Mouse (Mus musculus): ENCODE data around the gene Foxn1.
A peak's percentile ranks its signal among the peaks of the same experiment; 100 is the strongest.

Gene Foxn1

DNA sequence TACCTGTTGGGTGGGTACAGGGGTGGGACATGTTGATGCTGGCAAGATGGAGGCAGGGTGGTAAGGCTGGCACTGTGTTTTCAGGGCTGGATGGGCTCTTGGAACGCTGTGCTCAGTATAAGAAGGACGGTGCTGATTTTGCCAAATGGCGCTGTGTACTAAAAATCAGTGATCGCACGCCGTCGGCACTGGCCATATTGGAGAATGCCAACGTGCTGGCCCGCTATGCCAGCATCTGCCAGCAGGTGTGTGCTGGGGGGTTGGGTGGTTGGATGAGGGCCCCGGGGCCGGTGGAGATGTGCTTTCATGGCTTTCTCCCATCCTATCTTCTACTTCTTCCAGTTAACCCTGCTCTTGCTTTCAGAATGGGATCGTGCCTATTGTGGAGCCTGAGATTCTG lies 61.4 kb downstream of the Foxn1 start:
- DNase-seq: no peak

DNA sequence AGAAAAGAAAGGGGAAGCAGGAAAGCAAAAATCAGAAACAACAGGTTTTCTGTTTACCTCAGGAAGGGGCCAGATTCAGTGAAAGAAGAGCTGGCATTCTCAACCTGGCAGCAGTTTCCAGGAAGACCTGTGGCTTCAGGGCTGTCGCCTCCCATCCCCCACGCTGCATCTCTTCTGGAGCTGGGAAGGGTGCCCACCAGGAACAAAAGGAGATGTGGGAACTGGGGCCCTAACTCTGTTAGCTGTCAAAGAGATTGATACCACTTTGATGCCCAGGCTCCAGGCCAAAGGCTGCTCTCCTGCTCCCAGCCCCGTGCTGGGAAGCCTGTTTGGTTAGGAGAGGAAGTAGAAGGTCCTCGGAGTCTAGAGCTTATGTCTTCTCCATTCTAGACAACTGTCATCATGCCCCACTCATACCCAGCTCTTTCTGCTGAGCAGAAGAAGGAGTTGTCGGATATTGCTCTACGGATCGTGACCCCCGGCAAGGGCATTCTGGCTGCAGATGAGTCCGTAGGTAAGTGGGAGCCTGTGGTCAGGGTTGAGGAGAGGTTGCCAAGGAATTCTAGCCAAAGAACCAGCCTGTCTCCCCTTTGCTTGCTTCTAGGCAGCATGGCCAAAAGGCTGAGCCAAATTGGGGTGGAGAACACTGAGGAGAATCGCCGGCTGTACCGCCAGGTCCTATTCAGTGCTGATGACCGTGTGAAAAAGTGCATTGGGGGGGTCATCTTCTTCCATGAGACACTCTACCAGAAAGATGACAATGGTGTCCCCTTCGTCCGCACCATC lies 62.2 kb downstream of the Foxn1 start:
- peak; percentile 52 for DNase-seq

DNA sequence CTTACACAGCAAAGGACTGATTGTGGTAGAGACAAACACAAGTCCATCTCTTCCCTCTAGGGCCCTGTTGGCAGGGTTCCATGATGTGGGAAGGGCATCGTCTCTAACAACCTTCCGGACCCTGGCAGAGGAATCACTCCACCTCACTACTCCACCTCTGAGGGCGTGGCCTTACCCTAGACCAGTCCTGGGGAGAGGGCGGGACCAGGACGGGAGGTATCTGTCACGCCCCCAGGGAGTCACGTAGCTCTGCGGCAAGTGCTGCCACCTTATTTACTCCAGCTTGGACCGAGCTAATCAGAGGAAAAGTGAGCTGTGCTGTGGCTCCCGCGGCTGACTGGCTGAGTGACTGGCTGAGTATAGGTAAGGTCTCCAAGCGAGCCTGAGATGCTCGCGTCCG lies 63.5 kb downstream of the Foxn1 start, which contains the start of gene Aldoc:
Aldoc (plus strand) TSS at position 109 of the 400 bp plus-strand sequence.
- DNase-seq: peak; percentile 86

DNA sequence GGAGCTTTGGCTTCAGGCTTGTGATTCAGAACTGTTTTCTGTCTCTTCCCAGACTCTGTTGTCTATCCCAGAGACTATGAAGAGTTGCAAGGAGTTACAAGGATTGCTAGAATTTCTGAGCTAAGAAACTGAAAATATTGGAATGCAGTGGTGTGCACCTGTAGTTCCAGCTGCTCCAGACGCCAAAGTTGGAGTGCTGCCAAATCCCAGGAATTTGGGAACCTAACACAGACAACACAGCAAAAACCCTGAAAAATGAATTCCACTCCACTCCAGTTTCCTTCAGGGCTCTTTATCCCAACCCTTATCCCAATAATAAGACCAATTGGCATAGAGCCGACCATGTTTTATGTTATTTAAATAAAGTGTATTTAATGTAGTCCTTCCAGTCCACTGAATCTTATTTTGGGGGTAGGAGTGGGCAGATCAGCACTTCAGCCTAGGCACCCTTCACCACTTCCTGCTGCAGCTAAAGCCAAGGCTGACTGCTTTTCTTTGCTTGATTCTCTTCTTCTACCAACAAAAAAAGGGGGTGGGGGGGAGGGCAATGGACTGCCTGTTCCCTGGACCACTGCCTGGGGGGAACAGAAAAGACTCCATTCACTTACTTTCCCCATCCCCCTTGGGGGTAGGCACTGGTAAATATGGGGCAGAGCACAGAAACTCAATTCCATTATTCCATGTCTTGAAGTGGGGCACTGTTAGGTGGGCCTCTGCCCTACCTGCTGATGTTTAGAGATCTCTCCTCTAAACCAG lies 64.1 kb downstream of the Foxn1 start:
- DNase-seq: no peak

DNA sequence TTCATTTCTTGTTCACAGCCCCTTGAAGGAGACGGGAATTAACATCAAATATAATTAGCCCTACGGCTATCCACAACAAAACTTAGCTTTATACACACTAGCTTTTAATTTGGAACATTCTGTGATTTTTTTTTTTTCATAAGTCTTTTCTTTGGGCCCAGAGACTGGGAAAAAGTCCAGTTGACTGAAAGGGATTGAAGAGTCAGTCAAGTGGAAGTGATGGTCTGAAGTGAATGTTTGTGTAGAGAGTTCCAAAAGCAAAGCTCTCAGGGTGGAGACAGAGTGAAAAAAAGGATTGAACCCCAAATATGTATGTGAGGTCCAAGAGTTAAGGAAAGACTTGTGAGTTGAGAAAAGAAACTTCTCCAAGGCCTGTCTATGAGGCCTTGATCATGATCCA lies 67.9 kb downstream of the Foxn1 start:
- DNase-seq: no peak

DNA sequence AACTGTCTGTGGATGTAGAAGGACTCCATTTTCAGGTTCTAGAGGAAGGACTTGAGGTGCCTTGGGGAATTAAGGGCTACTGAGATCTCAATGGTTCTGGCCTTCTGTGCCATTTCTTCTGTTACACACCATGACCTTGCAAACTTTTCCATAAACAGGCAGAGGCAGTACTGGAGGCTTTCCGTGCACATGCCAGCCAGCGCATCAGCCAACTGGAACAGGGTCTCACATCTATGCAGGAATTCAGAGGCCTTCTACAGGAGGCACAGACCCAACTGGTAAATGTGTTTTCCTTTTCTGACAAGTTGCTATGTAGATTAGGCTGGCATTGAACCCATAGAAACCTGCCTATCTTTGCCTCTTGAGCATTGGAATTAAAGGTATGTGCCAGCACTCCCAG lies 72.7 kb downstream of the Foxn1 start:
- DNase-seq: no peak

DNA sequence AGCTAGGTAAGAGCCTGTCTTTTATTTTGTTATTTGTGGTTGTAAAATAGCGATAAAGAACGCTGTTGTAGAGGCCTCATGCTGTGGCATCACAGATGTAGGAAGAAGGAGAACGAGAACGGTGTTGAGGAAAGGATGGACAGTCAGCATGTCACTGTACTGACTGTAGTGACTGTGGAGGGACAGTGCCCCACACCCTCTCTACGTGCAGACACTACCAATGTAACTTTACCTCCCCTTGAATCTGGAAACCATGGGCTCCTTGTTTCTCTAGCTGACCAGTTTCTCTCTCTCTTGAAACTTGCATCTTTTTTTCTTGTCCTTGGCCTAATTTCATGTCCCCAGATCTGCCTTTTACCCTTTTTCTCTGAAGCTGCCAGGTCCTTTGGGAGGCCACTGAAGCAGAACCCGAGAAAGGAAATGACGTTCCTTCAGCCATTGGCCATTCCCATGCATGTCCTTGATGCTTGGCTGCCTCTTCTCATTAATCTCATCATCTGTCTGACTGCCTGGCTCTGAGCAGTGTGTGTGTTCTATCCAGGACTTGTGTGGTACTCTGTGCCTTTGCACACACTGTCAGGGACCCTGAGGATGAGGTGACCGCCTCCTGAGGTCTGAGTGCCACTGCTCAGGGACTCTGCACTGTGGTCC lies 75.4 kb downstream of the Foxn1 start:
- DNase-seq: no peak

Data from cerebellum, adult 8-10 months (tissue).